Mouse (Mus musculus): ENCODE results near the gene Rrad. TPM values are rescaled to one million over a fixed set of nuclear protein-coding genes. Genes with fewer than 3 reads are reported as not detected.

Gene Rrad
- total RNA-seq, 2 experiments from 2014 or later: 4.8 to 5.1 TPM

GRCm38 (mm10) chr8:104627065-104627740 lies 3.9 kb downstream of the Rrad start:
- intact Hi-C loops (cut with DNase I): no loop called here
- DNase-seq (ENCODE audit: low spot score in 2 of 2): no peak

- intact Hi-C loops (cut with DNase I): no loop called here
- no peak for DNase-seq (ENCODE audit: low spot score in 2 of 2)
These were observed 7.0 kb downstream of the Rrad start, which contains the start of gene Cdh16 for GRCm38 (mm10) chr8:104624161-104624560. Cdh16 (minus strand) TSS chr8:104624396.

DNA sequence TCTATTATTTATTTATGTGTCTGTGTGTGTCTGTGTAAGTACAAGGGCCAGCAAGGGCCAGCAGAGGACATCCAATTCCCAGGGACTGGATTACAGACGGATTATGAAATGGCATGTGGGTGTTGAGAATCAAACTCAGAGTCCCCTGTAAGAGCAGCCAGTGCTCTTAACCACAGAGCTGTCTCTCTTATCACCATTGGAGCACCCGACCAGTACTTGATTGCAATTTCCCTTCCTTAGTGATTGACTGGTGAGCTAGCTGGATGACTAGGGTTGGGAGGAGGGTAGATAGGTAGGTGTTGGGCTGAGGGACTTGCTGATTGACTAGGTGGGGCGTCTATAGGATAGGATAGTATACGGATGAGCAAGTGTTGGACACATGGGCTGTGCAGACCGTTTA lies 10.4 kb downstream of the Rrad start:
- intact Hi-C loops (cut with DNase I): no loop called here
- no peak for DNase-seq (ENCODE audit: low spot score in 2 of 2)

DNA sequence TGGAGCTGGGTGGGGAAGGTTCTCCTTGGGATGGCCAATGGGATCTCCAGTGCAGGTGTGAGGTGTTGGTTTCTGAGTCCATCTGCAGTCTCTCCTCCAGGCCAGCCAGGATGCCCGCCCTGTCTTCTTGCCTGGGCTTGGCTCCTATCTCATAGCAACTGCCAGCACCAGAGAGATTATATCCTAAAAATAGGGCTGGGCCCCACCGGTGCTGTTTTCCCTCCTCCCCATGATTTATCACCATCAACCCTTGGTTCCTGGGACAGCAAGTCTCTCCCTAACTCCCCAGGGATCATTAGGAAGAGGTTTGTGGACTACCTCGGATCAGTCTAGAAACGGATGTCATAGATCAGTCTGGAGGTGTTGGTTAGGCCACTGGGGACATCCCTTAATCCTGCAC lies 18.0 kb downstream of the Rrad start:
- intact Hi-C loops (cut with DNase I): no loop called here
- DNase-seq (ENCODE audit: low spot score in 2 of 2): no peak

- intact Hi-C loops (cut with DNase I): no loop called here
- DNase-seq (ENCODE audit: low spot score in 2 of 2): no peak
These were observed 19.5 kb downstream of the Rrad start for GRCm38 (mm10) chr8:104611613-104612012.

- DNase-seq (ENCODE audit: low spot score in 2 of 2): no peak
These were observed 20.9 kb downstream of the Rrad start for GRCm38 (mm10) chr8:104610185-104610766.

DNA sequence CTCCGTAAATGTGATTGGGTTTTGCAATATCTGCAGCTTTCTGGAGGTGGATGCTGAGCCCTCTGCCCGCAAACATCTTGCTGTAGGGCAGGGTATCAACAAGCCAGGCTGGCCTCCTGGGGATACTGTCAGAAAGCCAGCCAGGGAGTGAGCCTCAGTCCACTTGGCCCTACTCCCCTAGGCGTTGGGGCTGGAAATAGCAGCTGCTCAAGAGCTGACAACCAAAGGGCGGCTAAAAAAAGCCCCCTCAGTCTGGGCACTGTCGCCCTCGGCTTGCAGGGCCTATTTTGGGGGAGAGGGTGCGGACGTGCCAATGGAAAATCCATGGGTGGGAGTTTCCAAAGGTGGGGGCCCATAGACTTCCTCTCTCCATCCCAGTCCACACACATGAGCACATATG lies 21.9 kb downstream of the Rrad start:
- no peak for DNase-seq (ENCODE audit: low spot score in 2 of 2)
- intact Hi-C loops (cut with DNase I): no loop called here

More at GRCm38 (mm10) chr8:104610185-104610766, 20.9 kb downstream of the Rrad start:
- intact Hi-C loops (cut with DNase I): no loop called here

DNA sequence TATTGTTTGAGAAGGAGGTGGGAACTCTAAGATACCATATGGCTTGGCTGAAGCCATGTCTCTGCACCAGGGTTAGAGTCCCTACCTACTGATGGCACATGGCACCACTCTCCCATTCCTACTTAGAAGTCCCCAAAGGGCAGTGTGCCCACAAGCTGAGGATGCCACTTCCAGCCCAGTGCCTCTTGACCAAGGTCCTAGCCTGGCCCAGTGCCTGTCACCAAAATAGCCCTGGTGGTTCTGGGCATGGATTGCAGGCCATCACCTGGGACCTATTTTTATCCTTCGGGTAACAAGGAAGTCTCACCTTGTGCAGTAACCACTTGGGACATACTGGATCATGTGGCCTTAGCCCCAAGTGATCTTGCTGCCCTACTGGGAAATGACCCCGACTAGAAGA lies 23.2 kb downstream of the Rrad start:
- intact Hi-C loops (cut with DNase I): no loop called here
- no peak for DNase-seq (ENCODE audit: low spot score in 2 of 2)

DNA sequence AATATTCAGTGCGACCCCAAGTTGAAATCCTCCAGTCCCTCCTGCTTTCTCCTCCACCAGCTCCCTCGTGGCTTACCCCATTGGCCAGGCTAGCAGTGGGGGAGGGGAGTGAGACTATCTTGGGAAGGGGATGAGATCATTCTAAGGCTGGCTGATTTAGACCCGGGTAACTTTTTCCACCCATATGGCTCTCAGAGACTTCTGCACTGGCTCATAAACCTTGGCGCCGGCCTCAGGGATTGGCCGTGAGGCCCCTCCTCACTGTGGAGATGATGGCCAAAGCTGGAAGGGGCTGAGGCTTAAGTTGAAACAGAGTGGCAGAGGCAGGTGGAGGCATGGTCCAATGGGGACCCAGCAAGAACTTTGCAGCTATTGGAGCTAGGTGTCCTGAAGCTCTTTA lies 24.8 kb downstream of the Rrad start:
- DNase-seq (ENCODE audit: low spot score in 2 of 2): peak in 1 of 2 experiments; percentile 32
- intact Hi-C loops (cut with DNase I): no loop called here

DNA sequence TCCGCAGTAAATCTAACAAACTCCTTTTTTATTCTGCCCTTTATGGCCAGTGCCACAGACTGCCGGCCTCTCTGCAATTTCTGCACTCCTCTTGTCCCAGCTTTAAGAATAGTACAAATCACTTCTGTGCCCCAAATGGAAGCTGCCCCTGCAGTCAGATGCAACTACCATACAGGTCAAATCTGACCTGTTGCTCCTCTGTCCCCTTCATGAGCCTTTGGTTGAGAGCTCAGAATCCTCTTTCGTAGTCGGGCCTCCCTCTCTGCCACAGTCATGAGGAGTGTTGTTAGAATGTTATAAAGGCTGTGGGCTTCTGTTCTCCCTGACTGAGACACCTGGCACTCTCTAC lies 27.9 kb downstream of the Rrad start:
- intact Hi-C loops (cut with DNase I): loop anchor here (5.0 kb wide), 1 partner anchor 39 kb away; the partner anchor contains the start of gene Ciao2b
- no peak for DNase-seq (ENCODE audit: low spot score in 2 of 2)

DNA sequence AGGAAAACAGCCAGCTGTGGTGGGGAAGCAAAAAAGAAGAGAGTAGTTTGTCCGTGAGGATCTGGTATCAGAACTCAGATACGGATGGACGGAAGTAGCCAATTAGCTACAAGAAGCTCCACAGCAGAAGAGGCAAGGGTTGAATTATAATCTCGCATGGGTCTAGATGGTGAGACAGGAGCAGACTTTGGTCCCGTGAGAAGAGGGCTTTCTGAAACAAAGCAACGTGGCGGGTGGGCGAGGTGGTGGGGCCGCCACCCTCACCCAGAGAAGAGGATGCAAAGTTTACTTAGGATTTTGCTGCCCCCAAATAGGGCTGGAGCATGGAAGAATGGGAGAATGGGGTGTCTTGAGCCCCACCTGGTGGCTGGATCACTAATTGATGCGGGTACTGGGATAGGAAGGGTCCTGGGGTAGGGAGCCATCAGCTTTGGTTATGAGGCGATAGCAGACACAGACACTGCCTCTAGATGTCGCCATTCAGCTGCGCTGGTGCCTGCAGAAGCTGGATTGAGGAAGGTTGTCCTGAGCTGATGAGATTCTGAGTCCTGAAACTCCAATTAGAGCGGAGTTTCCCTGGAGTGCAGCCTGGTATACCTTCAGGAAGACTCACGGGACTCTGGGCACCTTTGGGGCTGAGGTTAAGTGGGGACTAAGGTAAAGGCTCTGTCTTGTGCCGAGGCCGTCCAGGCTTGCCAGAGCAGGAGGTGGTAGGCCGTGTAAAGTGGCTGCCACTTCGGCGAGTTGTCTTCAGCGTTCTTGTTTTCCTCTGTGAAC lies 28.5 kb downstream of the Rrad start:
- intact Hi-C loops (cut with DNase I): loop anchor here (5.0 kb wide), 1 partner anchor 40 kb away; the partner anchor contains the start of gene Ciao2b
- DNase-seq (ENCODE audit: low spot score in 2 of 2): peak; percentile 87 to 90

DNA sequence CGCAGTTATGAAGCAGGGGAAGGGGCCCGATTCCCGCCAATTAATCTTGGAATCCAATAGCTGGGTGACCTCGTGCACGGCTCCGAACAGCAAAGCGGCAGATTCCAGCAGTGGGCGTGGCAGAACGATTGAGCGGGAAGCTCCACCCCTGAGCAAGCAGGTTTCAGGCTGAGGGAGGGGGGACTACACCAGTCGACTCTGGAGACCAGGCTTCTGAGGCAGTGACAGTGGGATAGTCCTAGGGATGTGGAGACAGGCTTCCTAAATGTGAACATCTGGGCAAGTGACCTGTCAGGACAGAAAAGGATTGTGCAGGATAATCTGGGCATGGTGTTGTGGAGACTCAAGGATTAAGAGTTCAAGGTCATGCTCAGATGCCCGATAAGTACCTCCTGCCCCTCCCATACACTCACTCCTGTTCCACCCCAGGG lies 29.2 kb downstream of the Rrad start:
- no peak for DNase-seq (ENCODE audit: low spot score in 2 of 2)
- intact Hi-C loops (cut with DNase I): loop anchor here (5.0 kb wide), 1 partner anchor 40 kb away; the partner anchor contains the start of gene Ciao2b

DNA sequence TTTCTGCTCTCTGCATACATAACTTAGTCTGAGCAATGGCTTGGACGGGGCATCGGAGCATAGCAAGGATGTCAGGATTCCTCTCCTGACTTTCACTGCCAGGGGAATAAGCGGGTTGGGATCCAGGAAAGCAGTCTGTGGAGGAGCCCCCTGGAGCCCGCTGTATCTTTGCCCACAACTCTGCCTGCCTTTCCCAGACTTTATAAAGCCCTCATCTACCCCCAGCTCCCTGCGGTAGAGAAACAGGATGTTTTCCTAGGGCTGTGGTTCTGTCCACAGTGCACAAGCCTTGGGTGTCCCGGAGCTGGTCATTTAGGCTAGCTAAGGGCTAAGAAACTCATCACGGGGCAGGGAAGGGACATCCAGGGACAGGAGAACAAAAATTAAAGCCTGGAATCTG lies 29.7 kb downstream of the Rrad start:
- intact Hi-C loops (cut with DNase I): loop anchor here (5.0 kb wide), 1 partner anchor 41 kb away; the partner anchor contains the start of gene Ciao2b
- no peak for DNase-seq (ENCODE audit: low spot score in 2 of 2)

DNA sequence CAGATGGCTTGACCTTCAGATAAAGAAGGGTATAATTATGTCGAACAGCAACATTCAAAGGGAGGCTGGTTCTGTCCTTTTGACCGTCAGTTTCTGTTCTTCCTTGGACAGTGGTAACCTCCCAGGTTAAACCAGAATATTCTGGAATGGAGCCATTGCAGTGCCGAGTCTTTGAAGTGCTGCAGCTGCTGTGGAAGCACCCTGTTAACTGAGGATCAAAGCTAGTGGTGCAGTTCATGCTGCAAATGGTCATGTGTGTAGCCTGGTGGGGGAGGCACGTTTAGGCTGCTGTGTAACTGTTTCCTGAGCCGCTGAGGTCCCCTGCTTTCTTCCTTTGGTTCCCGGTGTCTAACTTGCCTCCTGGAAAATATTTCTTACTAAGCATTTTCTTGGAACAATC lies 32.6 kb downstream of the Rrad start:
- no peak for DNase-seq (ENCODE audit: low spot score in 2 of 2)
- intact Hi-C loops (cut with DNase I): no loop called here

GRCm38 (mm10) chr8:104597656-104598055 lies 33.5 kb downstream of the Rrad start:
- intact Hi-C loops (cut with DNase I): no loop called here
- DNase-seq (ENCODE audit: low spot score in 2 of 2): no peak

DNA sequence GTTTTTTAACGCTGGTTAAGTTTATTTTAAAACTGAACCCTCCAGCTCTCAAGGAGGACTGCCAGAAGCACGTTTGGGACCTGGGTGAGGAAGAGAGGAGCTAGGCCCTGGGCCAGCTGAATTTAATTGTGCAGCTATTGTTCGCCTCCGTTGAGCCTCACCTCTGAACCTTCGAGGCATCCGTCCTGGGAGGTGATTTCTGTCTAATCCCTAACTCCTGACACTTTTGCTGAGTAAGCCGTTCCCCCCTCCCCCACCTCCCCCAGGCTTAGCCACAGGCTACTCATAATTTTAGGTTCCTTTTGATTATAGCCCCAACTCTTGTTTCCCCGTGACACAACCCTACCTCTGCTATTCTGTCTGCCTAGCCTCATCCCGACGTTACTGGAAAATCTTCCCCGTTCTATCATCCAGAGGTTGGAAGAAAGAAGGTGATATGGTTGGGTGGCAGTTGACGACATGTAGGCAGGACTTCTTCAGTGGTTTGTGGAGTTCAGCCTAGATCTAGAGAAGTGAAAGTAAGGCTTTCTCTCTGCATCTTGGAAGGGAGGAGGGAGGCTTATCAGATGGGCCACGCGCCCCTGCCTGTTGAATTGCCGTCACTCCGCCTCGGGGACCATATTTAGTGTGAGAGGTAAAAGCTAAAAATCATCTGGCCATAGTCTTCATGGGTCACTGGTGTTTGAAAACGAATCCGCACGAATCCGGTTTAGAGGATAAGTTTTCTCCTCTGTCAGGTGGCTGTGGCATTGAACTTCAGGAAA lies 35.2 kb downstream of the Rrad start:
- no peak for DNase-seq (ENCODE audit: low spot score in 2 of 2)
- intact Hi-C loops (cut with DNase I): no loop called here

DNA sequence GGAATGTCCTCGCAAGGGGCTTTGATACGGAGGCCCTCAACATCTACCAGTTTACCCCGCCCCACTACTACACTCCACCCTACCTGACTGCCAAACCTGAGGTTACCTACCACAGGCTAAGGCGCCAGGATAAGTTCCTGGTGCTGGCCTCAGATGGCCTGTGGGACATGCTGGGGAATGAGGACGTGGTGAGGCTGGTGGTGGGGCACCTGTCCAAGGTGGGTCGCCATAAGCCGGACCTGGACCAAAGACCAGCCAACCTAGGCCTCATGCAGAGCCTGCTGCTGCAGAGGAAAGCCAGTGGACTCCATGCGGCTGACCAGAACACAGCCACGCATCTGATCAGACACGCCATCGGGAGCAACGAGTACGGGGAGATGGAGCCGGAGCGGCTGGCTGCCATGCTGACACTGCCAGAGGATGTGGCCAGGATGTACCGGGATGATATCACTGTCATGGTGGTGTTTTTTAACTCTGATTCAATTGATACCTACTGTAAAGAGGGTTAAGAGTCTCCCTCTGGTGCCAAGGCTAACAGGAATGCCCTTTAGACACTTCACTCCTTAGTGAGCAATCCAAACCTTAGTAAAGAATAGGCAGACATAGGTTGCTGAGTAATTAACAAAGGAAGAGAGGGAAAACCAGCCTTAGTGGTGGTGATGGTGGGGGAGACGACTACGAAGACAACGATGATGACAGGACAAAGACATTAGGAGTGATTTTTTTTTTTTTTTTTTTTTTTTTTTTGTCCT lies 36.3 kb downstream of the Rrad start:
- DNase-seq (ENCODE audit: low spot score in 2 of 2): no peak
- intact Hi-C loops (cut with DNase I): no loop called here

GRCm38 (mm10) chr8:104593536-104594325 lies 37.4 kb downstream of the Rrad start:
- intact Hi-C loops (cut with DNase I): no loop called here

More at GRCm38 (mm10) chr8:104593536-104594325, 37.4 kb downstream of the Rrad start:
- no peak for DNase-seq (ENCODE audit: low spot score in 2 of 2)
